Mouse (Mus musculus) E14TG2a.4 (cell line): Measurements from ENCODE around the gene March5.

Source experiments
- H3K27me3 ChIP-seq: 2 replicates; pipeline ENCODE4 v1.6.1; 2014; ENCODE audit warnings: low read length, control low read depth; ENCODE audit not compliant: insufficient read depth
- H3K36me3 ChIP-seq: 2 replicates; pipeline ENCODE4 v1.6.1; 2014; ENCODE audit warnings: low read length, control low read depth; ENCODE audit not compliant: insufficient read depth
- H3K4me1 ChIP-seq: replicated peaks from 2 replicates; pipeline ENCODE4 v1.6.1; 2014; ENCODE audit warnings: low read depth, low read length, control low read depth
- H3K4me3 ChIP-seq: replicated peaks from 2 replicates; pipeline ENCODE4 v1.5.1; 2014; ENCODE audit warnings: mild to moderate bottlenecking, low read length
- H3K9me3 ChIP-seq: 2 replicates; pipeline ENCODE4 v1.6.1; 2014; ENCODE audit warnings: low read length, control low read depth
- CTCF ChIP-seq: conservative IDR thresholded peaks from 2 replicates; pipeline ENCODE4 v1.5.1; 2014; ENCODE audit warnings: low read length
- NANOG ChIP-seq: IDR thresholded peaks from 2 replicates; pipeline ENCODE4 v1.6.1; 2014; ENCODE audit warnings: borderline replicate concordance, low read length, mixed read lengths
- POU5F1 ChIP-seq: IDR thresholded peaks from 2 replicates; pipeline ENCODE4 v1.6.1; 2014; ENCODE audit warnings: low read length, borderline replicate concordance

The March5 gene

GRCm38 (mm10) chr19:37246859-37247258, 39.5 kb downstream of the March5 start:
- no peaks in the 10 kb centered on the region for H3K36me3 ChIP-seq
- no peak overlapping the region for H3K4me3 ChIP-seq
- H3K4me1 ChIP-seq: peaks cover 4% of the 10 kb centered on the region
- TF ChIP-seq POU5F1: no peak
- no peak for TF ChIP-seq NANOG
- TF ChIP-seq CTCF: no peak
- no peaks in the 10 kb centered on the region for H3K27me3 ChIP-seq
- no peaks in the 10 kb centered on the region for H3K9me3 ChIP-seq

GRCm38 (mm10) chr19:37248199-37248598, 40.9 kb downstream of the March5 start:
- H3K4me3 ChIP-seq: no peak overlapping the region
- H3K4me1 ChIP-seq: peaks cover 12% of the 10 kb centered on the region
- H3K27me3 ChIP-seq: no peaks in the 10 kb centered on the region
- H3K9me3 ChIP-seq: no peaks in the 10 kb centered on the region
- H3K36me3 ChIP-seq: no peaks in the 10 kb centered on the region
- no peak for TF ChIP-seq CTCF
- no peak for TF ChIP-seq NANOG
- no peak for TF ChIP-seq POU5F1

GRCm38 (mm10) chr19:37252104-37252503, 44.8 kb downstream of the March5 start:
- H3K9me3 ChIP-seq: no peaks in the 10 kb centered on the region
- peaks cover 12% of the 10 kb centered on the region for H3K4me1 ChIP-seq
- H3K27me3 ChIP-seq: no peaks in the 10 kb centered on the region
- TF ChIP-seq POU5F1 (no peak), NANOG (no peak), CTCF (no peak)
- no peaks in the 10 kb centered on the region for H3K36me3 ChIP-seq
- peak overlapping the region; percentile 53 for H3K4me3 ChIP-seq

GRCm38 (mm10) chr19:37255321-37255720, 48.0 kb downstream of the March5 start:
- TF ChIP-seq NANOG: no peak
- TF ChIP-seq CTCF: 0 out of 2 replicates have a peak, but pooled peaks have one; percentile 4
- Histone ChIP-seq H3K4me1 (peaks cover 21% of the 10 kb centered on the region), H3K4me3 (no peak overlapping the region), H3K27me3 (no peaks in the 10 kb centered on the region; the same call in 1 of the 2 replicates), H3K9me3 (no peaks in the 10 kb centered on the region), H3K36me3 (no peaks in the 10 kb centered on the region)

GRCm38 (mm10) chr19:37262389-37262788, 55.0 kb downstream of the March5 start:
- Histone ChIP-seq H3K27me3 (no peaks in the 10 kb centered on the region; the same call in 1 of the 2 replicates), H3K4me1 (peaks cover 35% of the 10 kb centered on the region), H3K36me3 (no peaks in the 10 kb centered on the region), H3K4me3 (no peak overlapping the region), H3K9me3 (no peaks in the 10 kb centered on the region)
- TF ChIP-seq POU5F1: no peak
- no peak for TF ChIP-seq CTCF
- TF ChIP-seq NANOG: no peak

GRCm38 (mm10) chr19:37263566-37263942, 56.2 kb downstream of the March5 start:
- H3K36me3 ChIP-seq: peaks cover 4% of the 10 kb centered on the region; the same call in 1 of the 2 replicates
- H3K9me3 ChIP-seq: no peaks in the 10 kb centered on the region

GRCm38 (mm10) chr19:37263943-37264897, 56.9 kb downstream of the March5 start:
- no peaks in the 10 kb centered on the region for H3K9me3 ChIP-seq
- peaks cover 51% of the 10 kb centered on the region for H3K4me1 ChIP-seq
- H3K36me3 ChIP-seq: peaks cover 10% of the 10 kb centered on the region
- H3K4me3 ChIP-seq: peak overlapping the region; percentile 61
- TF ChIP-seq CTCF (no peak), NANOG (peak; percentile 47; the same call in 1 of the 2 replicates)
- no peaks in the 10 kb centered on the region; the same call in 1 of the 2 replicates for H3K27me3 ChIP-seq

More at GRCm38 (mm10) chr19:37263566-37263942, 56.2 kb downstream of the March5 start:
- H3K4me1 ChIP-seq: peaks cover 44% of the 10 kb centered on the region
- no peaks in the 10 kb centered on the region; the same call in 1 of the 2 replicates for H3K27me3 ChIP-seq
- TF ChIP-seq CTCF (no peak), POU5F1 (no peak), NANOG (no peak)
- H3K4me3 ChIP-seq: peak overlapping the region; percentile 61

- Histone ChIP-seq H3K4me1 (peaks cover 48% of the 10 kb centered on the region), H3K9me3 (no peaks in the 10 kb centered on the region), H3K36me3 (peaks cover 20% of the 10 kb centered on the region), H3K4me3 (no peak overlapping the region), H3K27me3 (no peaks in the 10 kb centered on the region)
- TF ChIP-seq CTCF: peak; percentile 98
- no peak for TF ChIP-seq NANOG
- TF ChIP-seq POU5F1: no peak
These were observed 58.2 kb downstream of the March5 start for GRCm38 (mm10) chr19:37265333-37266103.
